Comparison of ENCODE assay signal across 8 mouse cellular contexts in genomic region chr10:81627836-81628220, GRCm38 (mm10). TPM values are rescaled to one million over a fixed set of nuclear protein-coding genes. Genes with fewer than 3 reads are reported as not detected.
A peak's percentile ranks its signal among the peaks of the same experiment; 100 is the strongest.
DNase-seq lines count a peak whose midpoint lies in the region; ATAC-seq lines count a peak whose summit lies in the region.

No protein-coding gene starts in this region.

- peak; percentile 53 for DNase-seq in right cerebral cortex, postnatal 4 days
- DNase-seq in right cerebral cortex, postnatal 36 days (ENCODE audit: low spot score in 2 of 2): no peak
- no peak for DNase-seq in embryonic facial prominence, embryonic 10.5 days (ENCODE audit: low spot score)
- no peak for DNase-seq in hindbrain, embryonic 11.5 days (ENCODE audit: low spot score)
- DNase-seq in layer of hippocampus, adult 8-10 months (ENCODE audit: low spot score in 2 of 2): no peak
- DNase-seq in right cerebral cortex, postnatal 14 days: no peak

- H3K4me1 ChIP-seq in embryonic facial prominence, embryonic 10.5 days: peaks cover 28% of the 10 kb centered on the region
- H3K4me1 ChIP-seq in hindbrain, embryonic 11.5 days (replicated peaks; ENCODE audit: control insufficient read depth, insufficient read depth, low read length): peaks cover 3% of the 10 kb centered on the region; the same call in 1 of the 2 replicates
- peaks cover 20% of the 10 kb centered on the region for H3K4me1 ChIP-seq in liver, embryonic 16.5 days (ENCODE audit: control insufficient read depth, low read depth, low read length)
- H3K4me1 ChIP-seq in stomach, embryonic 16.5 days (ENCODE audit: control insufficient read depth, insufficient read depth, low read length): peaks cover 19% of the 10 kb centered on the region

- no peaks in the 10 kb centered on the region; the same call in 1 of the 2 replicates for H3K27me3 ChIP-seq in embryonic facial prominence, embryonic 10.5 days (replicated peaks; ENCODE audit: low read depth, poor library complexity, severe bottlenecking)
- no peaks in the 10 kb centered on the region for H3K27me3 ChIP-seq in hindbrain, embryonic 11.5 days (ENCODE audit: control insufficient read depth, insufficient read depth, low read length)
- H3K27me3 ChIP-seq in liver, embryonic 16.5 days (ENCODE audit: control insufficient read depth, insufficient read depth, low read depth, low read length): no peaks in the 10 kb centered on the region
- H3K27me3 ChIP-seq in stomach, embryonic 16.5 days (ENCODE audit: control insufficient read depth, insufficient read depth, low read length): no peaks in the 10 kb centered on the region

- peak overlapping the region; percentile 80 for H3K4me3 ChIP-seq in embryonic facial prominence, embryonic 10.5 days
- H3K4me3 ChIP-seq in hindbrain, embryonic 11.5 days (ENCODE audit: low read depth, low read length): peak overlapping the region; percentile 64
- H3K4me3 ChIP-seq in liver, embryonic 16.5 days (ENCODE audit: low read depth, low read length): peak overlapping the region; percentile 76
- peak overlapping the region; percentile 81 for H3K4me3 ChIP-seq in stomach, embryonic 16.5 days (replicated peaks; ENCODE audit: low read length)

- H3K36me3 ChIP-seq in embryonic facial prominence, embryonic 10.5 days (replicated peaks): peaks cover 36% of the 10 kb centered on the region
- 0 out of 2 replicates have a peak, but pooled peaks cover 3% of the 10 kb centered on the region for H3K36me3 ChIP-seq in hindbrain, embryonic 11.5 days (ENCODE audit: control insufficient read depth, insufficient read depth, low read length)
- no peaks in the 10 kb centered on the region for H3K36me3 ChIP-seq in liver, embryonic 16.5 days (ENCODE audit: control insufficient read depth, insufficient read depth)
- H3K36me3 ChIP-seq in stomach, embryonic 16.5 days (ENCODE audit: control insufficient read depth, insufficient read depth, low read length): peaks cover 3% of the 10 kb centered on the region; the same call in 1 of the 2 replicates

- peak overlapping the region; percentile 80 for H3K9ac ChIP-seq in hindbrain, embryonic 11.5 days (ENCODE audit: low read depth, low read length)
- H3K9ac ChIP-seq in liver, embryonic 16.5 days (ENCODE audit: low read depth, low read length): peak overlapping the region; percentile 72
- H3K9ac ChIP-seq in stomach, embryonic 16.5 days (ENCODE audit: low read length): peak overlapping the region; percentile 90

- peak overlapping the region; percentile 61 for H3K4me2 ChIP-seq in hindbrain, embryonic 11.5 days (replicated peaks; ENCODE audit: low read depth, low read length)
- peak overlapping the region; percentile 80 for H3K4me2 ChIP-seq in liver, embryonic 16.5 days (ENCODE audit: low read depth, low read length)
- peak overlapping the region; percentile 83 for H3K4me2 ChIP-seq in stomach, embryonic 16.5 days (ENCODE audit: low read depth, low read length)

- H3K9me3 ChIP-seq in embryonic facial prominence, embryonic 10.5 days: no peaks in the 10 kb centered on the region
- H3K9me3 ChIP-seq in hindbrain, embryonic 11.5 days (ENCODE audit: control insufficient read depth, low read length): no peaks in the 10 kb centered on the region
- no peaks in the 10 kb centered on the region for H3K9me3 ChIP-seq in liver, embryonic 16.5 days (replicated peaks; ENCODE audit: control insufficient read depth, low read length)
- H3K9me3 ChIP-seq in stomach, embryonic 16.5 days (replicated peaks; ENCODE audit: control insufficient read depth, low read length): no peaks in the 10 kb centered on the region

- H3K27ac ChIP-seq in embryonic facial prominence, embryonic 10.5 days (replicated peaks): peak overlapping the region; percentile 91
- H3K27ac ChIP-seq in hindbrain, embryonic 11.5 days (ENCODE audit: low read depth, low read length): peak overlapping the region; percentile 80
- H3K27ac ChIP-seq in liver, embryonic 16.5 days (ENCODE audit: low read length): peak overlapping the region; percentile 88
- H3K27ac ChIP-seq in stomach, embryonic 16.5 days (ENCODE audit: low read length): peak overlapping the region; percentile 96

- WGBS in embryonic facial prominence, embryonic 10.5 days: 62% methylated on average over 7 of the region's 7 CpGs
- 67% methylated on average over 7 of the region's 7 CpGs for WGBS in hindbrain, embryonic 11.5 days
- WGBS in liver, embryonic 16.5 days (ENCODE audit: insufficient replicate concordance): 41% methylated on average over 7 of the region's 7 CpGs
- 40% methylated on average over 7 of the region's 7 CpGs for WGBS in stomach, embryonic 16.5 days

- ATAC-seq in hindbrain, embryonic 11.5 days (ENCODE audit: low FRiP score): peak; percentile 39
- peak; percentile 18 for ATAC-seq in liver, embryonic 16.5 days (ENCODE audit: low read depth)
- ATAC-seq in stomach, embryonic 16.5 days (ENCODE audit: insufficient read depth, low FRiP score): peak; percentile 9; the same call in 1 of the 2 replicates

RNA-seq across cellular contexts. Expression of gene Sirt6, which starts 0.2 kb away (rescaled TPM):
- polyA plus RNA-seq in embryonic facial prominence, embryonic 10.5 days (2016; fragmentation: Nextera tagmentation; extraction: Ambion mirVana): 55.1 and 59.2 TPM in 2 replicates
- polyA plus RNA-seq in hindbrain, embryonic 11.5 days (2014; fragmentation: Nextera tagmentation; extraction: Ambion mirVana): 40.6 and 42.2 TPM in 2 replicates
- 6.9 and 8.1 TPM in 2 replicates for polyA plus RNA-seq in liver, embryonic 16.5 days (2015; fragmentation: Nextera tagmentation; extraction: Ambion mirVana)
- 28.6 and 33.6 TPM in 2 replicates for polyA plus RNA-seq in stomach, embryonic 16.5 days (2015; fragmentation: Nextera tagmentation; extraction: Ambion mirVana)
- total RNA-seq in layer of hippocampus, adult 8-10 months (2022): 10 to 100 TPM; 27.0 to 34.2 (median 29.5) TPM

RNA-seq across cellular contexts. Expression of gene Ankrd24, which starts 0.5 kb away (rescaled TPM):
- 5.3 and 7.3 TPM in 2 replicates for polyA plus RNA-seq in embryonic facial prominence, embryonic 10.5 days (2016; fragmentation: Nextera tagmentation; extraction: Ambion mirVana)
- 2.7 and 4.4 TPM in 2 replicates for polyA plus RNA-seq in hindbrain, embryonic 11.5 days (2014; fragmentation: Nextera tagmentation; extraction: Ambion mirVana)
- 2.1 and 2.4 TPM in 2 replicates for polyA plus RNA-seq in liver, embryonic 16.5 days (2015; fragmentation: Nextera tagmentation; extraction: Ambion mirVana)
- polyA plus RNA-seq in stomach, embryonic 16.5 days (2015; fragmentation: Nextera tagmentation; extraction: Ambion mirVana): 9.9 and 11.1 TPM in 2 replicates
- 10 to 100 TPM; 33.6 to 46.4 (median 40.3) TPM for total RNA-seq in layer of hippocampus, adult 8-10 months (2022)

RNA-seq across cellular contexts. Expression of gene Gm10778, which starts 21.0 kb away (rescaled TPM):
- 3.9 and 5.3 TPM in 2 replicates for polyA plus RNA-seq in embryonic facial prominence, embryonic 10.5 days (2016; fragmentation: Nextera tagmentation; extraction: Ambion mirVana)
- polyA plus RNA-seq in hindbrain, embryonic 11.5 days (2014; fragmentation: Nextera tagmentation; extraction: Ambion mirVana): 5.9 and 6.9 TPM in 2 replicates
- polyA plus RNA-seq in liver, embryonic 16.5 days (2015; fragmentation: Nextera tagmentation; extraction: Ambion mirVana): 1.1 and 1.3 TPM in 2 replicates
- 3.8 and 4.0 TPM in 2 replicates for polyA plus RNA-seq in stomach, embryonic 16.5 days (2015; fragmentation: Nextera tagmentation; extraction: Ambion mirVana)
- total RNA-seq in layer of hippocampus, adult 8-10 months (2022): 1 to 10 TPM; 4.4 to 6.1 (median 4.7) TPM

RNA-seq across cellular contexts. Expression of gene BC025920, which starts 21.8 kb away (rescaled TPM):
- 1.5 and 2.1 TPM in 2 replicates for polyA plus RNA-seq in embryonic facial prominence, embryonic 10.5 days (2016; fragmentation: Nextera tagmentation; extraction: Ambion mirVana)
- 0.77 and 1.2 TPM in 2 replicates for polyA plus RNA-seq in hindbrain, embryonic 11.5 days (2014; fragmentation: Nextera tagmentation; extraction: Ambion mirVana)
- 0.35 and 0.36 TPM in 2 replicates for polyA plus RNA-seq in liver, embryonic 16.5 days (2015; fragmentation: Nextera tagmentation; extraction: Ambion mirVana)
- polyA plus RNA-seq in stomach, embryonic 16.5 days (2015; fragmentation: Nextera tagmentation; extraction: Ambion mirVana): 0.46 and 0.61 TPM in 2 replicates
- total RNA-seq in layer of hippocampus, adult 8-10 months (2022): 1 to 10 TPM; 3.3 to 3.9 (median 3.7) TPM

RNA-seq across cellular contexts. Expression of gene Tle6, which starts 27.0 kb away (rescaled TPM):
- polyA plus RNA-seq in embryonic facial prominence, embryonic 10.5 days (2016; fragmentation: Nextera tagmentation; extraction: Ambion mirVana): 7.1 and 8.2 TPM in 2 replicates
- polyA plus RNA-seq in hindbrain, embryonic 11.5 days (2014; fragmentation: Nextera tagmentation; extraction: Ambion mirVana): 5.1 and 7.7 TPM in 2 replicates
- polyA plus RNA-seq in liver, embryonic 16.5 days (2015; fragmentation: Nextera tagmentation; extraction: Ambion mirVana): 3.5 and 4.5 TPM in 2 replicates
- 26.0 and 31.2 TPM in 2 replicates for polyA plus RNA-seq in stomach, embryonic 16.5 days (2015; fragmentation: Nextera tagmentation; extraction: Ambion mirVana)
- 1 to 10 TPM; 5.0 to 7.3 (median 5.9) TPM for total RNA-seq in layer of hippocampus, adult 8-10 months (2022)
